8 mouse cellular contexts compared by ENCODE assay signal in the genomic region with DNA sequence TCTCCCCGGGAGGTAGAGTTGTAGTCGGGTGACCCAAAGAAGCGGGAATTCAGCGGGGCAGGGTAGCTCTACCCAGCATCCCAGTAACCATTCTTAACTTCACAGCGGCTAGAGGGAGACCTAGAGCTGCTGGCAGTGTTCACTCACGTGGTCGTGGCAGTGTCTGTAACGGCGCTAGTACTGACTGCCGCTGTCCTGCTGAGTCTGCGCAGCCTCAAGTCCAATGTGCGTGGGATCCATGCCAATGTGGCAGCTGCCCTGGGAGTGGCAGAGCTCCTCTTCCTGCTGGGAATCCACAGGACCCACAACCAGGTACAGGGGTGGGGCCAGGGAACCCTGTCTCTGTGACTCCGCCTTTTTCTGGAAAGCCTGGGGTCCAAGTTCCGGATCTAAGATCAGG. TPM values are rescaled to one million over a fixed set of nuclear protein-coding genes. Genes with fewer than 3 reads are reported as not detected.
DNase-seq lines count a peak whose midpoint lies in the region; ATAC-seq lines count a peak whose summit lies in the region.

No protein-coding gene starts in this region.

- DNase-seq in ES-CJ7 (ENCODE audit: low read depth, low spot score): peak; percentile 78
- peak; percentile 81 for DNase-seq in cerebellum, adult 18-20 months
- DNase-seq in frontal cortex, adult 2 months (ENCODE audit: extremely low spot score in 1 of 2, low spot score in 1 of 2): peak; percentile 61 to 71
- peak; percentile 58 to 63 for DNase-seq in layer of hippocampus, postnatal 14 days (ENCODE audit: low spot score in 2 of 2)
- DNase-seq in lung, postnatal 25 days (ENCODE audit: low spot score): peak; percentile 34
- DNase-seq in testis, postnatal 10 days (ENCODE audit: low spot score): peak; percentile 69

- no peak overlapping the region for H3K27ac ChIP-seq in hindbrain, embryonic 12.5 days

- H3K4me2 ChIP-seq in hindbrain, embryonic 12.5 days (replicated peaks): peak overlapping the region; percentile 19; the same call in 1 of the 2 replicates

- peaks cover 95% of the 10 kb centered on the region for H3K36me3 ChIP-seq in hindbrain, embryonic 12.5 days

- H3K4me3 ChIP-seq in hindbrain, embryonic 12.5 days: no peak overlapping the region

- H3K9me3 ChIP-seq in hindbrain, embryonic 12.5 days (replicated peaks): no peaks in the 10 kb centered on the region

- no peak for ATAC-seq in hindbrain, embryonic 12.5 days (ENCODE audit: low FRiP score)
- no peak for ATAC-seq in erythroblast, adult 5-6 weeks (replicated peaks; ENCODE audit: low FRiP score, poor library complexity, severe bottlenecking)

- 22% methylated on average over 14 of the region's 14 CpGs for WGBS in hindbrain, embryonic 12.5 days

- no peak overlapping the region for H3K9ac ChIP-seq in hindbrain, embryonic 12.5 days

- peaks cover 10% of the 10 kb centered on the region; the same call in 1 of the 2 replicates for H3K27me3 ChIP-seq in hindbrain, embryonic 12.5 days

- H3K4me1 ChIP-seq in hindbrain, embryonic 12.5 days: no peaks in the 10 kb centered on the region; the same call in 1 of the 2 replicates

RNA-seq across cellular contexts. Expression of a gene that starts 10.1 kb away (rescaled TPM):
- polyA plus RNA-seq in frontal cortex, adult 2 months (2012; rRNA removed): 19.5 and 20.7 TPM in 2 replicates
- polyA plus RNA-seq in hindbrain, embryonic 12.5 days (2016; fragmentation: Nextera tagmentation; extraction: Ambion mirVana): 12.7 and 16.5 TPM in 2 replicates
- total RNA-seq in layer of hippocampus, postnatal 14 days (2021): 10 to 100 TPM; 31.5 to 33.6 TPM
- 0.63 and 23.8 TPM in 2 replicates for total RNA-seq in erythroblast, adult 5-6 weeks (2015; ENCODE audit: low replicate concordance)
- not detected in 2 replicates for total RNA-seq in erythroblast, adult 5-6 weeks (2017; ENCODE audit: low replicate concordance)

RNA-seq across cellular contexts. Expression of a gene that starts 16.9 kb away (rescaled TPM):
- 67.4 and 74.7 TPM in 2 replicates for polyA plus RNA-seq in frontal cortex, adult 2 months (2012; rRNA removed)
- polyA plus RNA-seq in hindbrain, embryonic 12.5 days (2016; fragmentation: Nextera tagmentation; extraction: Ambion mirVana): 11.9 TPM in 2 replicates
- 10 to 100 TPM; 54.2 to 57.1 TPM for total RNA-seq in layer of hippocampus, postnatal 14 days (2021)
- 1.9 and 5.0 TPM in 2 replicates for total RNA-seq in erythroblast, adult 5-6 weeks (2015; ENCODE audit: low replicate concordance)
- total RNA-seq in erythroblast, adult 5-6 weeks (2017; ENCODE audit: low replicate concordance): 0.09 and 1.8 TPM in 2 replicates

RNA-seq across cellular contexts. Expression of a gene that starts 34.8 kb away (rescaled TPM):
- polyA plus RNA-seq in frontal cortex, adult 2 months (2012; rRNA removed): 55.5 and 58.8 TPM in 2 replicates
- polyA plus RNA-seq in hindbrain, embryonic 12.5 days (2016; fragmentation: Nextera tagmentation; extraction: Ambion mirVana): 20.2 and 23.3 TPM in 2 replicates
- 10 to 100 TPM; 47.2 to 52.3 TPM for total RNA-seq in layer of hippocampus, postnatal 14 days (2021)
- total RNA-seq in erythroblast, adult 5-6 weeks (2015; ENCODE audit: low replicate concordance): 2.7 and 4.2 TPM in 2 replicates
- total RNA-seq in erythroblast, adult 5-6 weeks (2017; ENCODE audit: low replicate concordance): 1.8 and 3.7 TPM in 2 replicates

RNA-seq across cellular contexts. Expression of a gene that starts 59.4 kb away (rescaled TPM):
- polyA plus RNA-seq in frontal cortex, adult 2 months (2012; rRNA removed): 204 and 217 TPM in 2 replicates
- polyA plus RNA-seq in hindbrain, embryonic 12.5 days (2016; fragmentation: Nextera tagmentation; extraction: Ambion mirVana): 140 and 154 TPM in 2 replicates
- 100 to 1,000 TPM; 201 to 212 TPM for total RNA-seq in layer of hippocampus, postnatal 14 days (2021)
- total RNA-seq in erythroblast, adult 5-6 weeks (2015; ENCODE audit: low replicate concordance): 4.2 and 20.9 TPM in 2 replicates
- 47.5 and 61.2 TPM in 2 replicates for total RNA-seq in erythroblast, adult 5-6 weeks (2017; ENCODE audit: low replicate concordance)

Comparison
In these comparisons a context has a peak if more than half of its experiments do, and no peak if none do; other contexts are left out.
1. RNA of a gene that starts 16.9 kb away (total RNA-seq): 54.2 to 57.1 TPM in layer of hippocampus, postnatal 14 days; 0.09 to 5.0 TPM in erythroblast, adult 5-6 weeks; every median in the first group is over 4 times any median in the second.
2. RNA of a gene that starts 34.8 kb away (total RNA-seq): 47.2 to 52.3 TPM in layer of hippocampus, postnatal 14 days; 1.8 to 4.2 TPM in erythroblast, adult 5-6 weeks; every median in the first group is over 4 times any median in the second.
3. Peak in every context shown above with its lines, with median percentiles within 50 percentile points of each other: DNase-seq.